Mouse (Mus musculus) adrenal gland, postnatal 14 days (tissue): Measurements from ENCODE around the gene Slf1. TPM values are rescaled to one million over a fixed set of nuclear protein-coding genes. Genes with fewer than 3 reads are reported as not detected.

Experiments
- total RNA-seq: library from RNA; stranded (reverse); gene quantifications from 2 replicates; pipeline ENCODE4 v1.2.3, GENCODE M21; 2021

Slf1 gene
- total RNA-seq, 1 experiment from 2014 or later = 10.9 TPM

Other genes with a start within 250 kb of the Slf1 start
- gene 2210408I21Rik, start 67 bp upstream of the Slf1 start, total RNA-seq = 7.7 and 8.8 TPM in 2 replicates